Mouse (Mus musculus) heart, embryonic 11.5 days (tissue): ENCODE results near the gene Bach2. TPM values are rescaled to one million over a fixed set of nuclear protein-coding genes. Genes with fewer than 3 reads are reported as not detected.
A peak's percentile ranks its signal among the peaks of the same experiment; 100 is the strongest.

Experiments
- ATAC-seq: fragments of 200-750 bp; cut with Nextera tagmentation; replicated peaks from 2 replicates; pipeline ENCODE4 v1.8.0; 2017; ENCODE audit warnings: moderate library complexity; ENCODE audit not compliant: insufficient number of reproducible peaks, low FRiP score, low TSS enrichment
- H3K27ac ChIP-seq: fragments of 300-500 bp; sonication (generic); 2 replicates; pipeline ENCODE4 v1.5.1; 2014; ENCODE audit warnings: mild to moderate bottlenecking, low read depth, low read length
- H3K27me3 ChIP-seq: fragments of 300-500 bp; sonication (generic); 2 replicates; pipeline ENCODE4 v1.6.1; 2014; ENCODE audit warnings: mild to moderate bottlenecking, low read length, mixed read lengths; ENCODE audit not compliant: control insufficient read depth, insufficient read depth
- H3K36me3 ChIP-seq: fragments of 300-500 bp; sonication (generic); 2 replicates; pipeline ENCODE4 v1.6.1; 2014; ENCODE audit warnings: mild to moderate bottlenecking, low read length, moderate library complexity, mixed read lengths; ENCODE audit not compliant: control insufficient read depth, insufficient read depth
- H3K4me1 ChIP-seq: fragments of 300-500 bp; sonication (generic); 2 replicates; pipeline ENCODE4 v1.6.1; 2014; ENCODE audit warnings: low read length; ENCODE audit not compliant: control insufficient read depth, insufficient read depth
- H3K4me2 ChIP-seq: fragments of 300-500 bp; sonication (generic); 2 replicates; pipeline ENCODE4 v1.6.1; 2014; ENCODE audit warnings: mild to moderate bottlenecking, moderate library complexity
- H3K4me3 ChIP-seq: fragments of 300-500 bp; sonication (generic); 2 replicates; pipeline ENCODE4 v1.5.1; 2014; ENCODE audit warnings: low read depth, low read length
- H3K9ac ChIP-seq: fragments of 300-500 bp; sonication (generic); 2 replicates; pipeline ENCODE4 v1.6.1; 2014; ENCODE audit warnings: mild to moderate bottlenecking, low read depth, low read length, moderate library complexity
- H3K9me3 ChIP-seq: fragments of 300-500 bp; sonication (generic); replicated peaks from 2 replicates; pipeline ENCODE4 v1.6.1; 2016; ENCODE audit warnings: low read length; ENCODE audit not compliant: control insufficient read depth
- WGBS: fragments of 180-500 bp; shearing (Covaris S2); extraction: QIAGEN DNeasy Blood & Tissue Kit; methylation state at CpG from one replicate; pipeline ENCODE4 v1.1.7; 2014; ENCODE audit not compliant: insufficient replicate concordance; 5-methylcytosine and 5-hydroxymethylcytosine counted together
- polyA plus RNA-seq: library from polyadenylated mRNA; unstranded; fragments of >200 nt; fragmentation: Nextera tagmentation; extraction: Ambion mirVana; gene quantifications from 2 replicates; pipeline ENCODE4 v1.2.1, GENCODE M21; 2014

The Bach2 gene
- polyA plus RNA-seq, 1 experiment from 2014 or later: 8.0 TPM

DNA sequence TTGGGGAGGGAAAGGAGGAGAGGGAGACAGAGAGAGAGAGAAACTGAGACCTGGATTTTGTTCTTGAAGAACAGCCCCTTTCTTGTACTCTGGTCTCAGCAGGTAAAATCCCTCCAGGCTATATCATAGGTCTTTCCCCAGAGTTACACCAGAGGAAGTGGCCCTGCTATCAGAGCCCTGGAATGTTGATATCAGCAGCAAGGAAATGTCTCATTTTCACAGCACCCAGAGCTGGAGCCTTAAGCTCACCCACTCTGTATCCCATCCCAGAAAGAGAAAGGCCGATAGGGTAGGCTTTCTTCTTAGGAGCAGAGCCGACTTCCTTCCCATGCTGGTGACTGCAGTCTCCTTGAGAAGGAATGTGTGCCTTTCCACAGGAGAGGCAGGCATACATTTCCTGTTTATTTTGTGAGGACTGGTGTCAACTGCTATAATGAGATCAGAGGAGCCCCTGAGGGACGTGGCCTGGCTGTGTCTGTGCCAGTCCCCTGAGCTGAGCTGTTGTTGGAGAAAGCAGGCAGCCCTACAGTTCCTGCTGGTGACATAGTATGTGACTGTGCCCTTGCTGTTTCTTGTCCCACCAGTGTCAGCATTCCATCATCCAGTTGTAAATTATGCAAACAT is 67.7 kb downstream of the Bach2 start:
- Histone ChIP-seq H3K4me1 (peaks cover 57% of the 10 kb centered on the region), H3K4me3 (no peak overlapping the region), H3K27me3 (no peaks in the 10 kb centered on the region), H3K9ac (peak overlapping the region; percentile 49; the same call in 1 of the 2 replicates), H3K27ac (peak overlapping the region; percentile 90), H3K9me3 (no peaks in the 10 kb centered on the region), H3K4me2 (peak overlapping the region; percentile 31), H3K36me3 (no peaks in the 10 kb centered on the region)
- ATAC-seq: 0 out of 2 replicates have a peak, but pooled peaks have one; percentile 20
- WGBS: 1% methylated on average over 3 of the region's 3 CpGs

DNA sequence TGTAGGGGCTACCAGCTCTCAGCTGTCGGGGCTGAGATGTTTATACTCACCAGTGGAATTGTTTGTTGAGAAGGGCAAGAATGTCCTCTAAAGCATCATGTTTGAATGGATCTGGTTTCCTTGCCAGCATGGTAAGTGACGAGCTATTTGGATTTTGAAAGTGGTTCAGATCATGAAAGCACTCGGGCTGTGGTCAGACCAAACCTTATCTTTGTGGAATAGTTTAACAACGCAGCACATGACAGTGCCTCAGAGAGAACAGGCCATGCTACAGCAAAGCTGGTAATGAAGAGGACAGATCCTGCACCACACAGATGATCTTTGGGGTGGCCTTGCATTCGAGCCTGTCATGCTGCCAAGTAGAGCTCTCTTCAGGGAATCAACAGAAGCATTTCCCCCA is 68.6 kb downstream of the Bach2 start:
- 23% methylated on average over 5 of the region's 5 CpGs for WGBS
- no peak for ATAC-seq
- Histone ChIP-seq H3K27ac (peak overlapping the region; percentile 90; the same call in 1 of the 2 replicates), H3K9ac (no peak overlapping the region), H3K27me3 (no peaks in the 10 kb centered on the region), H3K4me1 (peaks cover 55% of the 10 kb centered on the region), H3K4me3 (no peak overlapping the region), H3K9me3 (no peaks in the 10 kb centered on the region), H3K4me2 (no peak overlapping the region), H3K36me3 (no peaks in the 10 kb centered on the region)

DNA sequence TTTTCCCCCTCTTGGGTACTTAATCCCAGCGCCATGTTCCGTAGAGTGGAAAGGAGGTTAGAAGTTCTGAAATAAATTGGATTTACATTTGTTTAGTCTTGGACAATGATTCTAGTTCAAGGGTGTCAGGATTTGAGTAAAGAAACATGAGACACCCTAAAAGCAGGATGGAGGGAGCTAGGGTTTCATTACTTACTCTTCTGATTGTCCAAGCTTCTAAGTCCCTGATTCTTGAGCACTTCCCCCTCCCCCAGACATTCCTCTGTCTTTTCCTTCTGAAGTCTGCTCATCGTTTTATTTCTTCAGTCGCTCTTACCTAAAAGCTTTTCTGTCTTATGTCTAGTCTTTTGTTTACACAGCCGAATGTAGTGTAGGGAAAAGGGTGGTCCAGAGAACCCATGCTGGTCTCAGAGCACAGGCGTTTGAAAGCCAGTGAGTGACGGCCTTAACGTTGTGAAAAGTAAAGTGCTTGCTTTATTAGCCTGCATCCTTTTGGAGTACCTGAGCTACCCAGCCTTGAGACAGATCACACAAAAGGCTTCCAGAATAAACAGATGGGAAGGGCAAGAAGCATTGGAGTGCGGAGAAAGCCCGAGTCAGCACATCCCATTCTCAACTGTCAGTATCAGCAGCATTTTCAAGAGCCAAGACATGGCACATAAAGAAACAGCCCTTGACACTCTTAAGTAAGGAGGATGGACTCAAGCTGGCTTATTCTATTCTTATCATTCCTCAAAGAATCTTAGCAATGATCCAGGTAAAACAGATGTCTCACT is 73.8 kb downstream of the Bach2 start:
- no peak for ATAC-seq
- 55% methylated on average over 10 of the region's 10 CpGs for WGBS
- no peak overlapping the region for H3K4me2 ChIP-seq
- H3K9me3 ChIP-seq: no peaks in the 10 kb centered on the region
- no peak overlapping the region for H3K4me3 ChIP-seq
- no peak overlapping the region for H3K27ac ChIP-seq
- H3K36me3 ChIP-seq: peaks cover 1% of the 10 kb centered on the region; the same call in 1 of the 2 replicates
- H3K9ac ChIP-seq: no peak overlapping the region
- H3K27me3 ChIP-seq: no peaks in the 10 kb centered on the region
- peaks cover 13% of the 10 kb centered on the region for H3K4me1 ChIP-seq

DNA sequence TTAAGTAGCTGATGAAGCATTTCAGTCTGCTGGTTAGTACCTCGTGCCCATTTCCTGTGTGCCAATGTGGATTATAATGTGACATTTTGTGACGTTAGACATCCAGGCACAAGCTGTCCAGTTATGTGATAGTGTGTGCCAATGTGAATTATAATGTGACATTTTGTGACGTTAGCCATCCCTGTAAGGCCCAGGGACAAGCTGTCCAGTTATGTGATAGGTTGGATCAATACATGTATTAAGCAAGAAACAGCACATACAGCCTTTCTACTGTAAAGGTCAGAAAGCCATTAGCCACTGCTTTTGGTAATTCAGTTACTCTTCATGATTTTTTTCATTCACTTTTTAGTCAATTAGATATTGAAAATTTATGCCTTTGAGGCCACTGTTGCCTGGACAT is 76.3 kb downstream of the Bach2 start:
- Histone ChIP-seq H3K27ac (no peak overlapping the region), H3K9ac (no peak overlapping the region), H3K36me3 (peaks cover 4% of the 10 kb centered on the region; the same call in 1 of the 2 replicates), H3K4me3 (no peak overlapping the region), H3K27me3 (no peaks in the 10 kb centered on the region), H3K4me2 (no peak overlapping the region), H3K4me1 (0 out of 2 replicates have a peak, but pooled peaks cover 8% of the 10 kb centered on the region), H3K9me3 (no peaks in the 10 kb centered on the region)
- WGBS: 74% methylated on average over 3 of the region's 3 CpGs
- no peak for ATAC-seq

DNA sequence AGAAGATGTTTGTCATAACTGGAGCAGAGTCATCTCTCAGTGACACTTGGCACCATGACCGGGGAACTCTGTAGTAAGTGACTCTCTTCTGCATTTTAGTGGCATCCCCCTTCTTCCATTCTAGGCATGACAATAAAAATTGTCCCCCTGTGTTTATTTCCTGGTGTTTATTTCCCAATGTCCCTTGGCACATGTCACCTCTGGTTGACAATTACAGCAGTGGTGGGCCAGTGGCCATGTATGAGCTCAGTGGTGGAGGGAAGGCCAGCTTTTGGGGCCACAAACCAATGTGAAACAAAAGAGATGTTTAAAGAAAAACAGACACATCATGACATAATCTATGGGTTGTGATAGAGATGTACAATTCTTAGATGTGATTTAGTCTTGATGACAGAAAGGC is 80.0 kb downstream of the Bach2 start:
- ATAC-seq: no peak
- H3K27ac ChIP-seq: no peak overlapping the region
- 96% methylated on average over 1 of the region's 1 CpGs for WGBS
- H3K27me3 ChIP-seq: no peaks in the 10 kb centered on the region
- no peak overlapping the region for H3K9ac ChIP-seq
- 0 out of 2 replicates have a peak, but pooled peaks cover 7% of the 10 kb centered on the region for H3K4me1 ChIP-seq
- H3K9me3 ChIP-seq: no peaks in the 10 kb centered on the region
- no peak overlapping the region for H3K4me2 ChIP-seq
- H3K36me3 ChIP-seq: peaks cover 4% of the 10 kb centered on the region; the same call in 1 of the 2 replicates
- no peak overlapping the region for H3K4me3 ChIP-seq

DNA sequence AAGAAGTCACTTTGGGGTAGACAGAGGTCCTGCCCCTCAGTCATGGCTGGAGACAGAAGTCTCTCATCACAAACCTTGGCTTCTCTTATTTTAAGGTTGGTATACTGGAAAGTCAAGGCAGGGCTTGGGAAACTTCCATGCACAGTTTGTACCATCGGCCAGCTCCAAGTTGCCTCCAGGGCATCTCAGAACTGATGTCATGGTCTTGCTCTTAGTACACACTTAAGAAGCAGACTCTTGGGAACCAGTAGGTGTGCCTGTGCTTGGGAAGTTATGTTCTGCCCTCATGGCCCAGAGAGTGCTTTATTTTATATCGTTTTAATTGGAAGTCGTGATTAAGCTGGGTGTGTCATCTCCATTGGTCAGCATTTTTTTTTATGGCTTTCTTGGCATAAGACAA is 80.7 kb downstream of the Bach2 start:
- WGBS: 91% methylated on average over 3 of the region's 3 CpGs
- Histone ChIP-seq H3K27me3 (no peaks in the 10 kb centered on the region), H3K9me3 (no peaks in the 10 kb centered on the region), H3K36me3 (peaks cover 4% of the 10 kb centered on the region; the same call in 1 of the 2 replicates), H3K4me2 (no peak overlapping the region), H3K4me1 (0 out of 2 replicates have a peak, but pooled peaks cover 7% of the 10 kb centered on the region), H3K27ac (no peak overlapping the region), H3K4me3 (no peak overlapping the region), H3K9ac (no peak overlapping the region)
- ATAC-seq: no peak

DNA sequence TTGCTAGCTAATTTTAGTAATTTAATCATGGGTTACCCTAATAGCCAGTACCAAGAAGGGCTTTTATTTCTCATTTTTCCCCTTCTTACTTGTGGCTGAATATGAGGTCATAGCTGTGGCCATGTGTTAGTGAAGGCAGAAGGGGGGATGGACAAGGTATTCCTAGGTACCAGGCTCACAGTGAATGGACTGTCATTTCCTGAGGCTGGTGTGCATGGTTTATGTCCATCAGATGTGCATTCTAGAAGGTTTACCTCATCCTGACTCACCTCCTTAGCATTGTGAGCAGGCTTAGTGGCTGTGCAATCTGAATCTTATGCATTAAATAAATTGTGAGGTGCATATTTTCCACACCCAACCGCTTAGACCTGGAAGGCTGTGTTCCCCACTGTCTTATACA is 81.4 kb downstream of the Bach2 start:
- WGBS: 87% methylated on average over 1 of the region's 1 CpGs
- no peaks in the 10 kb centered on the region for H3K9me3 ChIP-seq
- H3K27me3 ChIP-seq: no peaks in the 10 kb centered on the region
- H3K9ac ChIP-seq: no peak overlapping the region
- no peak overlapping the region for H3K4me3 ChIP-seq
- peaks cover 4% of the 10 kb centered on the region; the same call in 1 of the 2 replicates for H3K36me3 ChIP-seq
- no peak overlapping the region for H3K27ac ChIP-seq
- H3K4me1 ChIP-seq: 0 out of 2 replicates have a peak, but pooled peaks cover 7% of the 10 kb centered on the region
- no peak for ATAC-seq
- no peak overlapping the region for H3K4me2 ChIP-seq

DNA sequence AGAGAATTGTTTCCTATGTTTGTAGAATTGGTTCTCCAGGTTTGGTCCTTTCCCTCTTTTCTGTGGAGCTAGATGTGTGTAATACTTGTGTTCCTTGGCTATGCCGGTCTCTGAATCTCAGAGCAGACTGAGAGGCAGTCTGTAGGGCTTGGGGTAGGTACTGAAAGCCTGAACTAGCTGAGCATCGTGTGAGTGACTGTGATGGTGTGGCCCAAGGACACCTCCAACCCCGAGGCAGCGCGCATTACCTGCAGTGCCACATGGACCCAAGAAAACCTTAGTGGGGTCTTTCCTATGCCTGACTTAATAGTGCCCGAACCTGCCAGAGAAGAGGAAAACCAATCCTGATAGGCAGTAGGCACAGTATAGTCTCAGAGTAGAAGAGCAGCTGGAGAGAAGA is 85.5 kb downstream of the Bach2 start:
- peaks cover 30% of the 10 kb centered on the region for H3K4me1 ChIP-seq
- H3K9ac ChIP-seq: no peak overlapping the region
- no peaks in the 10 kb centered on the region for H3K9me3 ChIP-seq
- no peaks in the 10 kb centered on the region; the same call in 1 of the 2 replicates for H3K36me3 ChIP-seq
- no peak overlapping the region for H3K4me3 ChIP-seq
- 91% methylated on average over 6 of the region's 6 CpGs for WGBS
- no peaks in the 10 kb centered on the region for H3K27me3 ChIP-seq
- H3K27ac ChIP-seq: no peak overlapping the region
- no peak overlapping the region for H3K4me2 ChIP-seq
- ATAC-seq: no peak
